Mouse (Mus musculus) erythroblast, embryonic 14.5 days (primary cell): ENCODE measurements around the gene Brd2.

Experiments used
- GATA1 ChIP-seq: IDR thresholded peaks from 2 replicates; pipeline ENCODE4 v1.6.1; 2012; ENCODE audit warnings: low read length, inconsistent platforms, mixed read lengths
- TAL1 ChIP-seq: IDR thresholded peaks from 3 replicates; pipeline ENCODE4 v1.6.1; 2012; ENCODE audit warnings: low read length, inconsistent platforms, mixed read lengths

DNA sequence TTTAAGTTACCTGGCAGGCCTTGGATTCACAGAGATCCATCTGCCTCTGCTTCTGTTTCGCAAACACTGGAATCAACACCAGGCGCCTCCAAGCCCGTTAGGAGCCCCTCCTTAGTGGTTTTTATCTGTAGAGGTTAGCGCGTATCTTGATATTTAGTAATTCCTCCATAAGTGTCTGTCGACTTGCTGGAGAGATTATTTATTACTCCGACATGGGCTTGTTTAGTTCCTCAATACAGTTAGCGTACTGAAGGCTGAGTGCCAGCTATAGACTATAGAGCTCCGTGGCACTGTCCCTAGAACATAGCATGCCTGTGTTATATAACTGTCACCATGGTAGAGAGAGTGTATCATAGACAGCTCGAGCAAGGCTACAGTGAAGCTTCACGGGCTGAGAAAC is 34.3 kb downstream of the Brd2 start:
- TF ChIP-seq GATA1 (no peak), TAL1 (no peak)
